Mouse (Mus musculus): ENCODE measurements around the gene Sox21.

Gene Sox21

GRCm38 (mm10) chr14:118236886-118237289 is at the start of gene Sox21:
Gene Sox21, minus strand, starts transcription at chr14:118237030.
- DNase-seq (ENCODE audit: low read depth, low spot score), result no peak

DNA sequence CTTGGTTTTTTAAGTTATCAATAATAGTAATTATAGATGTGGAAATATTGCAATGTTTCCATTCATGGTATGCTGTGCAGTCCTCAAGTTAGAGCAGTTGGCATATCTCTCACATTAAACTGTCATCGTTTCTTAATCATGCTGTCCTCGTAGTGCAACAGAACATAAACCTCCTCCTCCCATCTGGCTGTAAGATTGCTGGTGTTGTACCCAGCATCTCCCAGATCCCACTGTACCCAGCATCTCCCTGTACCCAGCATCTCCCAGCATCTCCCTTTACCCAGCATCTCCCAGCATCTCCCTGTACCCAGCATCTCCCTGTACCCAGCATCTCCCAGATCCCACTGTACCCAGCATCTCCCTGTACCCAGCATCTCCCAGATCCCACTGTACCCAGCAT is 49.3 kb upstream of the Sox21 start:
- DNase-seq (ENCODE audit: low read depth, low spot score), result no peak

GRCm38 (mm10) chr14:118282917-118283316 is 46.1 kb upstream of the Sox21 start:
- DNase-seq (ENCODE audit: low read depth, low spot score), result no peak

GRCm38 (mm10) chr14:118282272-118282671 is 45.4 kb upstream of the Sox21 start:
- no peak for DNase-seq (ENCODE audit: low read depth, low spot score)

- no peak for DNase-seq (ENCODE audit: low read depth, low spot score)
Observed at GRCm38 (mm10) chr14:118277704-118278498, 41.1 kb upstream of the Sox21 start.

DNA sequence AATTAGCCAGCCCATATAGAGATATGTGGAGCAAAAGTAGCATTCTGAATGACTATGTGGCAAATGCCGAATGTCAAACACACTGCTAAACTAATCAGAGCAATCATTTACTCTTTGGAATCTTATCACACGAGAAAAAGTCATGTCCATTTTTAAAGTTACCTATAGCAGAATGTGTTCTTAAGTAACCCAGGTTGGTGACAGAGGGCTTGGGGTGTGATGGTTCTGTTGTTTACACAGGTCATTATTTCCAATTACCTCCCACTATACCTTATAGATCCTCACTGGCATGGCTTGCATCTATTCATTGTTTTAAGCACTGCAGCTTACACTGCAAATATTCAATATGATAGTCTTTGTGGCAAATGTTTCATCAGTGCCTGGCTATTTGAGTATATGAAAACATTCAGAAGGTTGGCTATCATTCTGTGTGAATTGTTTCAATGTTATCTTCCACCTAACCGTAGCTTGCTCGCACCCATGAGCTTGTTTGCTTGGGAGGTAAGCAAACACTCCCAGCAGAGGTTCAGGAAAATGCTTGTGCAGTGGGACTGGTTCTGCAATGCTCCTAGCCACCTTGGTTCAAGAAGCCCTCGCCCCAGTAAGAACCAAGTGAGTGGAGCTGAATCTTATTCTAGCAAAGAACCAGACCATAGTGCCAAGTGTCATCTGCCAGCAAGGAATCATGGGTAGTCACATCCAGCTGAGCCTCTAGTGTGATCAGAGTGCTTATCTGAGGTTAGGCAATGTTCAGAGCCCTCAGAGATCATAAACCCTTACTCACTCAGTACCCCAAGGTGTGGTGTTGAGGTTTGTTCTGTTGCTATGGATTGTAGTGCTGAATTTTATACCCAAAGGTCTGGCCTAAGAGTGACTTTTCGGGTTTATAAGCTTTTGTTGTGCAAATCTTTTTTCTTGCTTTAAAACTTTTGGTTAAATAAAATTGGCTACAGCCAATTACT is 36.0 kb upstream of the Sox21 start:
- DNase-seq (ENCODE audit: low read depth, low spot score), result no peak

DNA sequence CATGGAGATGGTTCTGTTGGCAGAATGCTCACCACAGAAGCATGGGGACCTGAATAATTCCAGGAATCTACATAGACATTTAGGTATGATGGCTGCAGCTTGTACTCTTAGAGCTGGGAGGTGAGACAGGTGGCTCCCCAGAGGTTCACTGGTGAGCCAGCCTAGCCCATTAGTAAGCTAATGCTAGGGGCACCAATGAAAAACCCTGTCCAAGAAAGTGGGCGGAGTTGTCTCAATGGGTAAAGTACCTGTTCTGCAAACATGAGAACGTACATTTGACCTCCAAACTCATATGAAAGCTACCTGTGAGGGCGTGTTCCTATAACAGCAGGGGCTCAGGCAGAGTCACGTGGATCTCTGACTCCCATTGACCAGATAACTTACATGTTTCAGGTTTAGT is 32.0 kb upstream of the Sox21 start:
- no peak for DNase-seq (ENCODE audit: low read depth, low spot score)

DNA sequence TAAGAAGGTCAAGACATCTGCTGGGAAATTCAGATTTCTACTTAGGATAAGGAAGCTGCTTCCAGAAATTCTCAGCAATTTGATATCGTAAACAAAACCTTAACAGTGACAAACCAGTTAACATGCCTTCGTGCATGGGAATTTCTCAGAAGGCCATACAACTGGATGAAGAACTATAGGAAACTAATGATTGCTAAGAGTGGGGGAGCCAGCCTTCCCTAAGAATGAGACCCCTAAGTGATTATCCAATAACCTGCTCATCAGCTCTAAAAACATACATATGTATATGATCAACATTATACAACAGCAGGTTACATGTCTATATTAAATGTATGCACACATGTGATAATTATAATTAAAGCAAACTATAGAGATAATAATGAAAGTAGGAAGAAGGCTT is 29.8 kb upstream of the Sox21 start, which contains the start of gene Gm9376:
TSS of gene Gm9376 (plus strand) at position 301 of the 400 bp plus-strand sequence.
- DNase-seq (ENCODE audit: low read depth, low spot score), result no peak

DNA sequence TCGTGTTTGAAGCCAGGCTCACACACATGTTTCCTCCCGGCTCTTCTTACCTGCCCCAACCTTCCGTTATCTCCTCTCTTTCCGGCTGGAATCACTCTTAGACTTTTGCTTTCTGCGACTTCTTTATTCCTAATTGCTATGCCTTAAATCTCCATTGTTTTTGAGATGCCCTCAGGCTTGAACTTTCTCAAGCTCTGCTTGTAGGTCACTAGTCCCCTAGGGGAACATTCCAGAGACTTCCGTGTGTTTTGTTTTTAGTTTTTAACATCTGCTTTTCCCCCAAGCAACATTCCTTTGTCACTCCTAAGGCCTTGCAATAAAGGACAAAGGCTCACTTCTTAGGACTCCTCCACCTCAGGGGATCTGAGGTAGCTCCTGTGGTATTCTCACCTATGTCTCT is 16.6 kb upstream of the Sox21 start:
- no peak for DNase-seq (ENCODE audit: low read depth, low spot score)

DNA sequence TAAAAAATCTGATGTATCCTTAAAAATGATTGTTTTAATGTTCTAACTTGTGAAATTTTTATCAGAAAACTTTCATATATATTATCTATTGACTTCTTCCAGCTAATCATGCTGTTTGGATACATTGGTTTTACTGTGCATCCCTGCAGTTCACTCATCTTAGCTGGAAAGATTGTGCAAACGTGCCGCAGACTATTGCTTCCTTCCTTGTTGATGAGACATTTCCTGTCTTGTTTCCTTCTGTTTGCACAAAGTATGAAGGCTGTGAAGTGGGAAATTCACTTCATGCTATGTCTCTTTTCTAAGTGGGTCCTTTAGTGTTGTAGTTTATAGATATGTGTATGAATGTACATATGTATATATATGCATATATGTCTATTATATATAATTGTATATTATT is 4.6 kb upstream of the Sox21 start:
- no peak for DNase-seq (ENCODE audit: low read depth, low spot score)

- no peak for DNase-seq (ENCODE audit: low read depth, low spot score)
Observed at GRCm38 (mm10) chr14:118239351-118239750, 2.5 kb upstream of the Sox21 start.

- DNase-seq (ENCODE audit: low read depth, low spot score), result no peak
Observed at GRCm38 (mm10) chr14:118237786-118238185, 956 bp upstream of the Sox21 start.

DNA sequence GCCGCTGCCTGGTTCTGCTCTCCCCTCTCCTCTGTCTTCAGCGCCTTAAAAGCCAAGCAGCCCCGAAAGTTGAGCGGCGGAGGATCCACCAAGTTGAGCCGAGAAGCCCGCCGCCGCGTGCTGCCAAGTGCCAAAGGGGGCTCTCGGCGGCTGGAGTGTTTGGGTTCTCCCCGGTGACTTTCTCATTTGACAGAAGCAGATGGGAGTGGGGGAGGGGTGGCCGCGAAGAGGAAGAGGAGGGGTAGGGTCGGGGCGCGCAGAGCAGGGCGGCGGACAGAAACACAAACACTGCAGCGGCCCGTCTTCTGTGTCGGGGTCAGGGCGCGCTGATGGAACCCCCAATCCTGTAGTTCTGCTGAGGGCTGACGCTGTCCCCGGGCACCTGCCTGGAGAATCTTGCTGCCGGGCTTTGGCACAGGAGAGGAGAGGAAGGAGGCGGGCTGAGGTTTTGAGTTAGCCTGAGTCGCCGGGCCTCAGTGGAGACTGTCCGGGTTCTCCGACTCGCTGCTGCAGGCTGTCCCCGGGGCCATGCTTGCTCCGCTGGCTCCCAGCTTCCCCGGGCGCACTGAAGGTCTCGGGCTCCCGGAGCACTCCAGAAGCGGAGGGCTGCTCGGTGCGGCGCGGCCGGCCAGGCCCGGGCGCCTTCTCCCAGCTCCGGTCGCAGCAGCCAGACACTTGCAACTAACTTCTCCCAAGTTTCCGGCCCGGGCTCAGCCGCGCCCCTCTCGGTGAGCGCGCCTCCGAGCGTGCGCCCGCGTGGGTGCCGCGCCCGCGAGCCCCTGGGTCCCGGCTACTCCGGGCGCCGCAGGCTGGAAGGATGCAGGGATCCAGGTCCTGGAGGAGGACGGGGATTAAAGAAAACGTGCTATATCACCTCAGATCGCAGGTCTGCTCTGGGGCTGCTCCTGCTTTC is 601 bp downstream of the Sox21 start:
- no peak for DNase-seq (ENCODE audit: low read depth, low spot score)

DNA sequence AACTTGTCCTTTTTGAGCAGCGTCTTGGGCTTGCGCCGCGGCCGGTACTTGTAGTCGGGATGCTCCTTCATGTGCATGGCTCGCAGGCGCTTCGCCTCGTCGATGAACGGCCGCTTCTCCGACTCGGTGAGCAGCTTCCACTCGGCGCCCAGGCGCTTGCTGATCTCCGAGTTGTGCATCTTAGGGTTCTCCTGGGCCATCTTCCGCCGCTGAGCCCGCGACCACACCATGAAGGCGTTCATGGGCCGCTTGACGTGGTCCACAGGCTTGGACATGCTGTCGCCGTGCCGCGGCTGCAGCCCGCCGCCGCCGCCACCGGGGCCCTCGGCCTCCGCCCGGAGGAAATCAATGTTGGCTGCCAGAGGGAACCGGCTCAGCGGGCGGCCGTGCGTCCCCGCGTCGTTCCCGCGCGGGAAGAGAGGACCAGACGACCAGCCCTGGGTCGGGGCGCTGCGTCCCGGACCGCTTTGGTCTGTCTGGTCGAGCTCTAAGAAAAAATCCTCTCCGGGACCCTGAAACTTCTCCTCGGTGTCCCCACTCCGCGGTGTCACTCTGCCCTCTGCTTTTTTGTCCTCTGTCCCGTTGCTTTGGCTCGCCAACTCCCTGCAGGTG is 1.4 kb downstream of the Sox21 start:
- no peak for DNase-seq (ENCODE audit: low read depth, low spot score)

- no peak for DNase-seq (ENCODE audit: low read depth, low spot score)
Observed at GRCm38 (mm10) chr14:118234541-118235210, 2.2 kb downstream of the Sox21 start.

DNA sequence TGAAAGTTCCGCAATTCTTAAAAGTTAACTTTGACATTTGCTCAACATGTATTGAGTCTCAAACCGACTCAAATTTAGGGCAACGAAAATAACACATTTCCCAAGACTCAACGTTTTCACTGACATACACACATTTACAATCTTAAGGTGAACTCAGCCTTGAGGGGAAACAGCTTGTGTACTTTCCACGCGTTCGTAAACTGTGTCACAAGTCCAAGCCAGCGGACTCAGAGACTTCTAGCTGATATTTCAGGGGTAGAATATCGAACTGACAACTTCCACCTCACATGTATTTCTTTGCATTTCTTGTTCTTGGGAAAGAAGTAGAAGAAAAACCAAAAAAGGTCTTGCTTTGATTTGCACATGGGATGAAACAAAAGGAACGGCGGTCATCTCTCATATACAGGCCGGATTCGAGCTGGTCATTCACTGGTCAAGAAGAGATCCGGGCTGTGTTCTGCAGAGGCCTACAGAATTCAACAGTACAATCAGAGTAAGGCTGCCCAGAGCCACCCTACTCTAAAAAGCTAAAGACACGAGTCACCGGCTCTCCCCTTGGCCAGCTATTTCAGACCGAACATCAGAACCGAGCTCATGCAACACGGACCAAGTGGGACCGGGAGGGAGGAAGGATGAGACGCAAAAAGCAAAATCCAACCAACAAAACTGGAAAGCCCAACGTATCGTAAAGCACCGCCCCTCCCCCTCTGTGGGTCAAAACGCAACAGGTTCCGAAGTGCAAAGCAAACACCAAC is 2.9 kb downstream of the Sox21 start:
- no peak for DNase-seq (ENCODE audit: low read depth, low spot score)

- DNase-seq (ENCODE audit: low read depth, low spot score), result no peak
Observed at GRCm38 (mm10) chr14:118232381-118232970, 4.4 kb downstream of the Sox21 start.

DNA sequence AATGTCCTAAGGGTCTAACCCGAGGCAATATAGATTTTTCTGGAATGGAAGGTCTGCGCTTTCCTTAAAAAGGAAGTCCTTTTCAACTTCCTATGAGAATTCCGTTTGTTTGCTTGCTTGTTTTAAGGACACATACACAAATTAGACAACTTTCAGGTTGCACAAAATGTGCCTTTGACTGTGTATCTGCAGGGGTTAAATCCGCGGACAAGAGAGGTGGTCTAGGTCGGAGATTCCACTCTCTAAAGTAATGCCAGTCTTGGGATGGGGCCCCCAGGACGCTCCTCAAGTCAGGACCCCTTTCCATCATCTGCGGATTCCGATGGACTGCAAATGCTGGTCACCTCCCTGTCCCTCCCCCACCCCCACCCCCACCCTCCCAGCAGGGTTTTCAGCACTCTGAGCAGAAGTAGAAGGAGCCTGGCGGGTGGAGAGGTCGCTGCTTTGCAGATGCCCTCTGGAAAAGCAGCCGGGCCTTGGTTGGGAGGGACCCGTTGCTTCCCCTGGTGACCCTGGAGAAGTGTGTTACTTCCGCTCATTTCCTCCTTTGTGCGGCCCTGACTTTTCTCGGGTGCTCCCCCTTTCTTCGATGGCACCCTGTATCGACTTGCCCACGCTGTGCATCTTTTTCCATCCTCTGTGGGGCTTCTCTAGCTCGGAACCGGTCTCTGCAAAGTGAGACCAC is 10.2 kb downstream of the Sox21 start:
- no peak for DNase-seq (ENCODE audit: low read depth, low spot score)

GRCm38 (mm10) chr14:118225911-118226310 is 10.9 kb downstream of the Sox21 start:
- no peak for DNase-seq (ENCODE audit: low read depth, low spot score)

Measured in c-Kit-negative CD71-positive TER-119-positive erythroid progenitor cells, embryonic 14.5 days (primary cell).